Comparison of ENCODE assay signal across 19 mouse cellular contexts in genomic region chr11:78370389-78370788, GRCm38 (mm10). TPM values are rescaled to one million over a fixed set of nuclear protein-coding genes. Genes with fewer than 3 reads are reported as not detected.
DNase-seq lines count a peak whose midpoint lies in the region; ATAC-seq and TF ChIP-seq lines count a peak whose summit lies in the region.
"Had no signal": no experiment of that assay in that cellular context is flagged by ENCODE, and none has a peak within 500 bp of the region (broad histone marks: within the 10 kb centered on the region; RNA-seq: fewer than 3 reads in every experiment).

No protein-coding gene starts in this region.

- no peak for TF ChIP-seq POLR2A in lung, adult 2 months (IDR thresholded peaks at IDR 0.05; ENCODE audit: borderline replicate concordance, extremely low read depth, low read depth, low read length)

- peak; percentile 46 to 72 for DNase-seq in adrenal gland, adult (ENCODE audit: inconsistent age in 2 of 2, low spot score in 1 of 2)
- no peak for DNase-seq in adrenal gland, adult 18-20 months (ENCODE audit: low spot score in 2 of 2)
- peak; percentile 47 to 64 for DNase-seq in lung, adult 18-20 months
- DNase-seq in lung, adult 2 months = no peak
- DNase-seq in lung, postnatal 0 days (ENCODE audit: low spot score) = peak; percentile 86
- no peak for DNase-seq in thymus, adult 18-20 months
- DNase-seq in cerebellum, adult 9-10 months = no peak
- DNase-seq in cerebellum, adult 18-20 months = no peak
- DNase-seq: cerebellum, adult 8-10 months; gastrocnemius, adult 2 months; heart, adult 18-20 months; kidney, adult 2 months; left cerebral cortex, postnatal 4 days; midbrain, embryonic 14.5 days had no signal

- no peak overlapping the region for H3K4me3 ChIP-seq in lung, adult 2 months (replicated peaks; ENCODE audit: extremely low read depth, low read depth, low read length)
- no peak overlapping the region for H3K4me3 ChIP-seq in lung, postnatal 0 days (ENCODE audit: low read depth, low read length)
- H3K4me3 ChIP-seq: forebrain, embryonic 15.5 days; gastrocnemius, adult 2 months had no signal

- TF ChIP-seq CTCF in lung, adult 2 months (IDR thresholded peaks at IDR 0.05; ENCODE audit: insufficient read depth, low read length) = no peak
- TF ChIP-seq CTCF in lung, postnatal 0 days (IDR thresholded peaks at IDR 0.05) = no peak

- no peaks in the 10 kb centered on the region for H3K27me3 ChIP-seq in lung, postnatal 0 days (replicated peaks; ENCODE audit: insufficient read depth, low read length)
- H3K27me3 ChIP-seq: forebrain, embryonic 15.5 days had no signal

- H3K4me2 ChIP-seq in lung, postnatal 0 days (replicated peaks; ENCODE audit: low read depth, low read length) = no peak overlapping the region
- H3K4me2 ChIP-seq: forebrain, embryonic 15.5 days; hindbrain, embryonic 14.5 days; liver, embryonic 11.5 days had no signal

- H3K36me3 ChIP-seq in lung, postnatal 0 days (ENCODE audit: insufficient read depth, low read length) = no peaks in the 10 kb centered on the region
- H3K36me3 ChIP-seq: forebrain, embryonic 15.5 days had no signal

- 18% methylated on average over 1 of the region's 1 CpGs for WGBS in lung, adult 2 months
- whole genome bisulfite sequencing in lung, postnatal 0 days = 27% methylated on average over 1 of the region's 1 CpGs

- ATAC-seq in lung, postnatal 0 days = peak; percentile 85
- ATAC-seq: forebrain, embryonic 15.5 days had no signal

- peak overlapping the region; percentile 70 for H3K27ac ChIP-seq in lung, postnatal 0 days (ENCODE audit: low read length)
- H3K27ac ChIP-seq: forebrain, embryonic 15.5 days; gastrocnemius, adult 2 months; hindbrain, embryonic 14.5 days had no signal

- H3K9ac ChIP-seq in lung, postnatal 0 days (replicated peaks; ENCODE audit: low read depth) = no peak overlapping the region
- H3K9ac ChIP-seq: forebrain, embryonic 15.5 days; hindbrain, embryonic 14.5 days had no signal

- TF ChIP-seq EP300 in lung, postnatal 0 days (IDR thresholded peaks at IDR 0.05) = peak; percentile 78

- no peaks in the 10 kb centered on the region for H3K4me1 ChIP-seq in lung, adult 2 months (ENCODE audit: control insufficient read depth, insufficient read depth, low read length)
- H3K4me1 ChIP-seq in lung, postnatal 0 days (ENCODE audit: insufficient read depth, low read depth, low read length) = no peaks in the 10 kb centered on the region
- H3K4me1 ChIP-seq: forebrain, embryonic 15.5 days had no signal

- H3K9me3 ChIP-seq in lung, postnatal 0 days (ENCODE audit: low read length) = no peaks in the 10 kb centered on the region
- H3K9me3 ChIP-seq: forebrain, embryonic 15.5 days had no signal

RNA-seq across cellular contexts. Expression of gene Foxn1, which starts 16.0 kb away (rescaled TPM):
- under 1 TPM; 0.19 to 0.20 TPM for total RNA-seq in adrenal gland, adult 18-20 months (2021)
- polyA plus RNA-seq in lung, adult 2 months (2012; rRNA removed) = 0.62 TPM in 1 of 2 replicates, not detected in the other
- not detected in 2 replicates for polyA plus RNA-seq in lung, postnatal 0 days (2015; fragmentation: Nextera tagmentation; extraction: Ambion mirVana)
- total RNA-seq: gastrocnemius, adult 2 months; heart, adult 18-20 months; layer of hippocampus, adult 18-20 months; left cerebral cortex, postnatal 4 days; megakaryocyte progenitor cell, adult 5-6 weeks had no signal
- polyA plus RNA-seq: forebrain, embryonic 15.5 days; hindbrain, embryonic 14.5 days; liver, embryonic 11.5 days; midbrain, embryonic 14.5 days had no signal

RNA-seq across cellular contexts. Expression of gene Unc119, which starts 27.1 kb away (rescaled TPM):
- 10 to 100 TPM; 25.8 to 29.0 TPM for total RNA-seq in adrenal gland, adult 18-20 months (2021)
- polyA plus RNA-seq in lung, adult 2 months (2012; rRNA removed) = 55.4 and 64.1 TPM in 2 replicates
- 35.6 and 37.5 TPM in 2 replicates for polyA plus RNA-seq in lung, postnatal 0 days (2015; fragmentation: Nextera tagmentation; extraction: Ambion mirVana)

RNA-seq across cellular contexts. Expression of gene Pigs, which starts 42.2 kb away (rescaled TPM):
- 10 to 100 TPM; 56.2 to 62.4 TPM for total RNA-seq in adrenal gland, adult 18-20 months (2021)
- 68.4 and 69.0 TPM in 2 replicates for polyA plus RNA-seq in lung, adult 2 months (2012; rRNA removed)
- polyA plus RNA-seq in lung, postnatal 0 days (2015; fragmentation: Nextera tagmentation; extraction: Ambion mirVana) = 47.2 and 49.2 TPM in 2 replicates

RNA-seq across cellular contexts. Expression of gene Aldoc, which starts 47.6 kb away (rescaled TPM):
- 10 to 100 TPM; 20.8 to 26.9 TPM for total RNA-seq in adrenal gland, adult 18-20 months (2021)
- polyA plus RNA-seq in lung, adult 2 months (2012; rRNA removed) = 8.4 and 10.4 TPM in 2 replicates
- 12.2 and 12.7 TPM in 2 replicates for polyA plus RNA-seq in lung, postnatal 0 days (2015; fragmentation: Nextera tagmentation; extraction: Ambion mirVana)

RNA-seq across cellular contexts. Expression of gene Slc13a2, which starts 51.6 kb away (rescaled TPM):
- total RNA-seq in adrenal gland, adult 18-20 months (2021) = not detected
- 1.5 and 1.9 TPM in 2 replicates for polyA plus RNA-seq in lung, adult 2 months (2012; rRNA removed)
- polyA plus RNA-seq in lung, postnatal 0 days (2015; fragmentation: Nextera tagmentation; extraction: Ambion mirVana) = 0.43 and 0.51 TPM in 2 replicates
- total RNA-seq: gastrocnemius, adult 2 months; heart, adult 18-20 months; layer of hippocampus, adult 18-20 months; left cerebral cortex, postnatal 4 days had no signal
- polyA plus RNA-seq: forebrain, embryonic 15.5 days; hindbrain, embryonic 14.5 days; liver, embryonic 11.5 days; midbrain, embryonic 14.5 days had no signal

Comparison
In these comparisons a context has a peak if more than half of its experiments do, and no peak if none do; other contexts are left out.
1. DNase-seq: peak in adrenal gland, adult (2 of 2), lung, adult 18-20 months (2 of 2) and lung, postnatal 0 days (single experiment); none in adrenal gland, adult 18-20 months (0 of 2), lung, adult 2 months (single experiment), thymus, adult 18-20 months (0 of 2), cerebellum, adult 9-10 months (single experiment) and cerebellum, adult 18-20 months (0 of 2).